Mouse (Mus musculus) limb, embryonic 14.5 days (tissue): Measurements from ENCODE around the gene Rgl3. TPM values are rescaled to one million over a fixed set of nuclear protein-coding genes. Genes with fewer than 3 reads are reported as not detected.

Experiments
- ATAC-seq: fragments of 200-750 bp; cut with Nextera tagmentation; 2 replicates; pipeline ENCODE4 v1.8.0; 2017; ENCODE audit warnings: low read depth, moderate number of reproducible peaks, moderate TSS enrichment; ENCODE audit not compliant: low FRiP score
- DNase-seq: peaks from one replicate; pipeline ENCODE4 v3.0.0-alpha.2; 2015; ENCODE audit warnings: low spot score
- H3K27ac ChIP-seq: fragments of 300-500 bp; sonication (generic); replicated peaks from 2 replicates; pipeline ENCODE4 v1.5.1; 2014; ENCODE audit warnings: low read depth, mild to moderate bottlenecking, low read length, moderate library complexity, mixed read lengths
- H3K27me3 ChIP-seq: fragments of 300-500 bp; sonication (generic); 2 replicates; pipeline ENCODE4 v1.6.1; 2014; ENCODE audit warnings: low read length, mixed read lengths; ENCODE audit not compliant: control insufficient read depth, insufficient read depth
- H3K36me3 ChIP-seq: fragments of 300-500 bp; sonication (generic); 2 replicates; pipeline ENCODE4 v1.6.1; 2014; ENCODE audit warnings: mild to moderate bottlenecking, low read length, moderate library complexity, mixed read lengths; ENCODE audit not compliant: control insufficient read depth, insufficient read depth
- H3K4me1 ChIP-seq: fragments of 300-500 bp; sonication (generic); 2 replicates; pipeline ENCODE4 v1.6.1; 2014; ENCODE audit warnings: antibody characterized with exemption, low read length, mixed read lengths; ENCODE audit not compliant: control insufficient read depth, insufficient read depth
- H3K4me2 ChIP-seq: fragments of 300-500 bp; sonication (generic); replicated peaks from 2 replicates; pipeline ENCODE4 v1.6.1; 2014; ENCODE audit warnings: low read depth, mild to moderate bottlenecking, low read length, moderate library complexity; ENCODE audit not compliant: severe bottlenecking
- H3K4me3 ChIP-seq: fragments of 300-500 bp; sonication (generic); replicated peaks from 2 replicates; pipeline ENCODE4 v1.5.1; 2014; ENCODE audit warnings: low read length
- H3K9ac ChIP-seq: fragments of 300-500 bp; sonication (generic); 2 replicates; pipeline ENCODE4 v1.6.1; 2014; ENCODE audit warnings: mild to moderate bottlenecking, low read depth, low read length, moderate library complexity; ENCODE audit not compliant: severe bottlenecking
- H3K9me3 ChIP-seq: fragments of 300-500 bp; sonication (generic); 2 replicates; pipeline ENCODE4 v1.6.1; 2016; ENCODE audit warnings: low read length; ENCODE audit not compliant: control insufficient read depth
- POLR2A ChIP-seq: fragments of 200-500 bp; IDR thresholded peaks from 2 replicates; pipeline ENCODE4 v1.8.0; 2012; ENCODE audit warnings: inconsistent platforms, mild to moderate bottlenecking, moderate library complexity, borderline replicate concordance; ENCODE audit not compliant: insufficient read depth, insufficient read length; ENCODE audit errors: extremely low read depth
- WGBS: fragments of 180-500 bp; shearing (Covaris S2); extraction: QIAGEN DNeasy Blood & Tissue Kit; methylation state at CpG from one replicate; pipeline ENCODE4 v1.1.7; 2014; 5-methylcytosine and 5-hydroxymethylcytosine counted together
- polyA plus RNA-seq, 2 experiments: library from polyadenylated mRNA; depleted of rRNA in 1 of 2; stranded (reverse) in 1 of 2; unstranded in 1 of 2; fragments of >200 nt; fragmentation: Nextera tagmentation in 1 of 2; extraction: Ambion mirVana in 1 of 2; gene quantifications; 2 replicates each; pipeline versions ENCODE4 v1.2.1 to v1.2.3; 2012 to 2014

Rgl3 gene
- polyA plus RNA-seq, 2 experiments: 1.1 to 3.2 TPM

GRCm38 (mm10) chr9:22003163-22003554 is 13.9 kb upstream of the Rgl3 start:
- ATAC-seq: peak; percentile 4; the same call in 1 of the 2 replicates
- WGBS: 2% methylated on average over 18 of the region's 18 CpGs
- DNase-seq: peak; percentile 15

GRCm38 (mm10) chr9:22002194-22003162 is 13.2 kb upstream of the Rgl3 start, which contains the start of the genes Ccdc151 and Prkcsh:
Gene Ccdc151 (minus strand): TSS chr9:22002634.
Gene Prkcsh (plus strand): TSS chr9:22002806.
- Histone ChIP-seq H3K9me3 (no peaks in the 10 kb centered on the region), H3K36me3 (peaks cover 33% of the 10 kb centered on the region), H3K9ac (peak within 1 kb of the TSS; percentile 59), H3K4me1 (peaks cover 17% of the 10 kb centered on the region), H3K4me2 (peak within 1 kb of the TSS; percentile 79), H3K27ac (peak within 1 kb of the TSS; percentile 29; the same call in 1 of the 2 replicates), H3K27me3 (no peaks in the 10 kb centered on the region), H3K4me3 (peak within 1 kb of the TSS; percentile 61)
- TF ChIP-seq POLR2A: peak; percentile 52; the same call in 1 of the 2 replicates
- WGBS: 6% methylated on average over 57 of the region's 57 CpGs
- ATAC-seq (peak; percentile 99), DNase-seq (peak; percentile 100)

More at GRCm38 (mm10) chr9:22003163-22003554, 13.9 kb upstream of the Rgl3 start:
- Histone ChIP-seq H3K4me2 (peak overlapping the region; percentile 79), H3K27me3 (no peaks in the 10 kb centered on the region), H3K27ac (peak overlapping the region; percentile 29; the same call in 1 of the 2 replicates), H3K4me1 (peaks cover 17% of the 10 kb centered on the region), H3K4me3 (peak overlapping the region; percentile 61), H3K9me3 (no peaks in the 10 kb centered on the region), H3K9ac (peak overlapping the region; percentile 59), H3K36me3 (peaks cover 40% of the 10 kb centered on the region)
- no peak for TF ChIP-seq POLR2A

GRCm38 (mm10) chr9:22001633-22002032 is 12.4 kb upstream of the Rgl3 start:
- WGBS: 84% methylated on average over 4 of the region's 4 CpGs
- peak overlapping the region; percentile 67; the same call in 1 of the 2 replicates for H3K4me2 ChIP-seq

GRCm38 (mm10) chr9:22000296-22000695 is 11.1 kb upstream of the Rgl3 start:
- 90% methylated on average over 6 of the region's 6 CpGs for WGBS
- no peak overlapping the region for H3K4me2 ChIP-seq
- H3K27ac ChIP-seq: no peak overlapping the region
- ATAC-seq (no peak), DNase-seq (no peak)
- TF ChIP-seq POLR2A: no peak
- H3K9ac ChIP-seq: no peak overlapping the region
- peaks cover 17% of the 10 kb centered on the region for H3K4me1 ChIP-seq
- no peak overlapping the region for H3K4me3 ChIP-seq
- H3K27me3 ChIP-seq: no peaks in the 10 kb centered on the region
- peaks cover 11% of the 10 kb centered on the region for H3K36me3 ChIP-seq
- no peaks in the 10 kb centered on the region for H3K9me3 ChIP-seq

More at GRCm38 (mm10) chr9:22001633-22002032, 12.4 kb upstream of the Rgl3 start:
- no peak for TF ChIP-seq POLR2A
- Histone ChIP-seq H3K9me3 (no peaks in the 10 kb centered on the region), H3K9ac (no peak overlapping the region), H3K36me3 (peaks cover 25% of the 10 kb centered on the region), H3K27me3 (no peaks in the 10 kb centered on the region), H3K27ac (no peak overlapping the region), H3K4me1 (peaks cover 17% of the 10 kb centered on the region), H3K4me3 (no peak overlapping the region)
- ATAC-seq: no peak
- no peak for DNase-seq

- Histone ChIP-seq H3K27me3 (peaks cover 10% of the 10 kb centered on the region), H3K36me3 (no peaks in the 10 kb centered on the region), H3K9me3 (no peaks in the 10 kb centered on the region), H3K9ac (no peak overlapping the region), H3K4me2 (no peak overlapping the region), H3K27ac (no peak overlapping the region), H3K4me1 (no peaks in the 10 kb centered on the region), H3K4me3 (no peak overlapping the region)
- WGBS: 88% methylated on average over 3 of the region's 3 CpGs
- no peak for ATAC-seq
- TF ChIP-seq POLR2A: no peak
- DNase-seq: no peak
Observed at GRCm38 (mm10) chr9:21996178-21996867, 7.1 kb upstream of the Rgl3 start.
